Mouse (Mus musculus) adrenal gland, adult 8-10 months (tissue): ENCODE results near the gene Tet3. TPM values are rescaled to one million over a fixed set of nuclear protein-coding genes. Genes with fewer than 3 reads are reported as not detected.

Experiments used
- DNase-seq: peaks from one replicate; pipeline ENCODE4 v3.0.0; 2022
- total RNA-seq, 4 experiments: library from RNA; stranded (reverse); gene quantifications; 2 replicates each; pipeline ENCODE4 v1.2.4; 2022

Gene Tet3
- total RNA-seq, 4 experiments from 2014 or later, result 24.3 to 40.5 (median 35.3) TPM

DNA sequence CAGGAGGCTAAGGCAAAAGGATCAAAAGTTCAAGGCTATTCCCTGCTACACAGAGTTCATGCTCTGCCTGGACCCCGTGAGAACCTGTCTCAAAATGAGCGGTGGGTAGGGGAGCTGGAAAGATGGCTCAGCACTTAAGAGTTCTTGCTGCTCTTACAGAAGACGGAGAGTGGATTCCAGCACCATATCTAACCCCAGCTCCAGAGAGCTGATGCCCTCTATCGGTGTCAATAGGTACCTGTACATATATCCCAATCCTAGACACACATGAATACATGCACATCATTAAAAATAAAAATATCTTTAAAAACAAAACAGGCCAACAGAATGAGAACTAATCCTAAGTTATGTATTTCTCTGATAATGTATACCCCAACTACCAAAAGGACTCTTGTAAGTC lies 19.3 kb upstream of the Tet3 start:
- DNase-seq, result no peak

DNA sequence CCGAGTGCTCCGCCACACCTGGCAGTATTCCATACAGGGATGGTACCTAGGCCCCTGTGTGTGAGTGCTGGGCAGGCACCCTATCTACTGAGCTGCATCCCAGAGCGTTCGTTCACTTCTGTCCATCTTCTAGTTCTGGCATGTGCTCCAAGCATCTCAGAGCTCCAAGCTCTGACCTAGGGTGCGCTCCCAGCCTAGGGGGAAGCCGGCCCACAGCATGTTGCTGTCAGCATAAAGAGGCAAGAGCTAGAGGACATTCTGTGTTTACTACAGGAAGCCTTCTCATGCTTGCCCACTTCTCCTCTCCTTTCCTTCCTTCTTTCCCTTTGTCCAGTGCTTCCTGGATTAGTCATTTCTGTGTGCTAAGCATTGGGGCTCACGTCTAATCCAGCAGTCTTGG lies 16.5 kb upstream of the Tet3 start:
- no peak for DNase-seq

DNA sequence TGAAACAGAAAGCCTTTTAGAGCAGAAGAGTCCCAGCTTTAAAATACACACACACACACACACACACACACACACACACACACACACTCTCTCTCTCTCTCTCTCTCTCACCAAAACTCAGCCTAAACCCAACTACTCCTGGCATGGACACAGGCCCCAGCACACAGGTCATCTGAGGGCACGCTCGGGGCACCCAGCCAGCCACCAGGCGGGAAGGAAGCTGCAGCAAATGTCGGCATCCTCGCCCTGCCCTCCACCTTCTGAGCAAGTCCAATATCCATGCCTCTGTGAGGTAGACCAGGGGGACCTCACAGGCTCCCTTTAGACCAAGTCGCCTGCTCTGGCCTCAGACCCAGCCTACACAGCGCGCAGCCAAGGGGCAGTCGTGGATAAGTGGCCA lies 14.4 kb upstream of the Tet3 start:
- DNase-seq, result peak; percentile 37

DNA sequence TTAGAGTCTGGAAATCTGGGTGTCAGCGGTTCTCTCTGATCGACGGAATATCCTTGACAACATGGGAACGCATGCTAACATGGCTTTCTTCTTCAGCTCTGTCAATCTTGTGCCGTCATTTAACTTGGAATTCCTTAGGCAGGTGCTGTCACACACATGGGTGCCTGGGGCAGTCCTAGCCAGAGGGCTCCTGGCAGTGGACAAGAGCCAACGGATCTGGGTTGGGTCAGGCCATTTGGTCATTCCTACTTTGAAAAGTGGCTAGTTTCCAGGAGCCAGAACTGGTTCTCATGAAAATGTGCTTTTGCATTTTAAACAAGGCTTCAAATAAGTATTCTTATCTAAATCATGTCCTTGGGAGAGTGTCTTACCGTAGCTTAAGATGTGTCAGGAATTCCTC lies 12.9 kb upstream of the Tet3 start:
- DNase-seq, result no peak

DNA sequence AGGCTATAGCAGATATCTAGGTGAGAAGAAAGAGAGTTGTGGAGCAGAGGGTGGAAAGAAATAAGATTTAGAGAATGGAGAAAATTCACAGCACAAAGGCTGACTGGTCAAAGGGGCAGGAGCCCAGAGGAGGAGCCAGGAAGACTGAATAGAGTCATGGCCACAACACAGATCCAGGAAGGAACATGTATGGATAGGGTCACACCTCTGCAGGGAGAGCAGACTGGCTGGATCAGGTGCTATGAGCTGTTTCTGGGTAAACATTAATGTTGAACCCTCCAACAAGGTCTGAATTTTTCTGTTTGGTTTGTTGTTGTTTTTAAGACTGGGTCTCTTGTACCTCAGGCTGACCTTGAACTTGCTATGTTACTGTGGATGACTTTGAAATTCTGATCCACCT lies 5.1 kb upstream of the Tet3 start:
- no peak for DNase-seq

DNA sequence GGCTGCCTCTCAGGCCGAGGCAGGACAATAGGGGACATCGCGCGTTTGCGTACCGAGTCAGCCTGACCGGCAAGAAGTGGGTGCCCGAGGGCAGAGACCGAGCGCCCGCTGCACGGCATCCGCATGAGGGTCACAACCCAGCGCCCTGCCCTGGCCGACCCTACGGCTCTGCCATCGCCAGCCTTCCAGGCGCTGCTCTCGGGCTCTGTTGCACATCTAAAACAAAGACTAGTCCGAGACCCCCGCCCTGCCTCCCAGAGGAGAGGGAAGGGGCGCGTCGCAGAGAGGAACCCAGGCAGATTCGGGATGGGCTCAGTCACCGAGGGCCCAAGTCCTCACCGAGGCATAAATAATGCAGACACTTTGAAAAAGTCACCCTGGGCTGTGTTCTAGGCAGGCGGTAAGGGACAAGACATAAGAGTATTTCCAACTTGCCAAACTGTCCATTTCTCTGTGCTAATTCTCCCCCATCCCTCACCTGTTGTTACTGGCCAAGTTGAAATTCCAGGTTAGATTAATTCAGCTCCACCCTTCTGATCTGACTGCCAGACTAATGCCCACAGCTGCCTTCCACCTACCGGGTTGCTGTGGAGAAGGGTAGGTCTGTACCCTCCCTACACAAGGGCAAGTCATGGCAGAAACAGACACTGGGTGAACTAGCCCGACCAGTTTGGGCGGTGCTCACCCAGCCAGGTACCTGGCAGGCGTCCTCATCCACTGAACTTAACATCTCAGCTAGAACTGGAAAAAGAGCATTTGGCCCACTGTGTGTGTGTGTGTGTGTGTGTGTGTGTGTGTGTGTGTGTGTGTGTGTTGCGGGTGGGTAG lies 1.7 kb downstream of the Tet3 start:
- no peak for DNase-seq

DNA sequence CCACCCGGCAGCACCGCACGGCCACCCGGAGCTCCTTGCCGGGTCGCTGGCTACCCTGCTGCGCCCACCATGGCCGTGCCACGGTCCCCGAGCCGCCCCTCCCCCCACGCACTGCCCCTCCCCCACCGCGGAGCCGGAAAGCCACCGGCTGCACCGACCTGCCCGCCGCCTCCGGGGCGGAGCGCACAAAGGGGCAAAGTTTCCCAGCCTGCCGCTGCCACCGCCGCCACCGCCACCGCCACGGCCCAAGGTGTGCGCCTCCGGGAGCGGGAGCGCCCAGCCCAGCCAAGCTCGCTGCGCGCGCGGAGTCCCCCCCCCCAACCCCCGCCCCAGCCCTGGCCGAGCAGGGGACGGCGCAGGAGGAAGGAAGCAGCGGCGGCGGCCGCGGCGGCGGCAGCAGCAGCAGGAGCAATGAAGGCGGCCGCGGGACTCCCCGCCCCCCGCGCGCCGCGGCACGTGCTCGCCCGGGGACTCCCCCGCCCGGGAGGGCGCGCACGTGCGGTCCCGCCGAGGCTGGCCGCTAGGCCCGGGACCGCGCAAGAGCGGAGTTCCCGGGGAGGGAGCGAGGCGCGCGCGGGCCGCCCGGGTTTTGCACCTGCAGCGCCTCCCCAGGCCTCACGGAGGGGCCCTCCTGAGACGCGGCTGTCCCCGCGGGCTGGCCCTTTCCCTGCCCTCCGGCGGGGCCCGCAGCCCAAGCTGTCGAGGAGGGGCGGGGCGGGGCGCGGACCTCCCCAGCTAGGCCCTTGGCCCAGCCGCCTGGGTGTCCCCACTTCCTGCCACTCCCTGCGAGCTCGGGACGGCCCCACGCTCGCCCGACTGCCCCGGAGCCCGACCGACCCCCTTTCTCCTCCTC lies 2.5 kb downstream of the Tet3 start:
- peak; percentile 66 for DNase-seq

DNA sequence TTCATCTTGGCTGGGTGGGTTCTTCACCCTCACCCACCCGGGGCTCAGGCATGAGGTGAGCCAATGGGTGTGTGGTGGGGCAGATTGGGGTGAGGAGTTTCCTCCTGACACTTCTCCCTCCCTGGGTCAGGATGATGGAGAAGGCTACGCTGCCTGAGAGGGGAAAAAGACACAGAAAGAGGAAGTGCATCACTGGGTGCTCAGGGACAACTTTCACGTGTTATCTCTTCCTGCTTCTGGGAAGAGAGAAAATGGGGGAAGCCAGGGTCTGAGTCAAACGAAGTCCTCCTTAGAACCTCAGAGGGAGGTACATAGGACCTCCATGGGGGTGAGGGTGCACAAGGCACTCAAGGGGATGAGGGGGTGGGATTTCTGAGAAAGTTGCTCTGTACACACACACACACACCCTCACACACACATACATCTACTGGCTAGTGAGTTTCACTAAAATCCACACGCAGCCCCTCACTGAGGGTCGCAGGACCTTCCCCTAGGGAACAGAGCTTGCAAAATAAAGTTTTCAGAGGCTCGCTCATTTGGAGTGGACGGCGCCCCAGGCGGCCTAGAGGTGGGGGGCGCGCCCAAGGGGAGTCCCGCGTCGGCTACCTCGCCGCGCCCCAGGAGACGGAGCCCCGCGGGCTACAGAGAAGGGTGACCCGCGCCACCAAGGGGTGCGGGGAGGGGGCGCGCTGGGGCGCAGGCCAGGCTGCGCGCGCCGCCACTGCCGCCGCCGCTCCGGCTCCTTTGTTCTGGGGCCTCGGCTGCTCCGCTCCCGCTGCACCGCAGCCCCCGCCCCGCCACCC lies 3.4 kb downstream of the Tet3 start:
- DNase-seq, result no peak

DNA sequence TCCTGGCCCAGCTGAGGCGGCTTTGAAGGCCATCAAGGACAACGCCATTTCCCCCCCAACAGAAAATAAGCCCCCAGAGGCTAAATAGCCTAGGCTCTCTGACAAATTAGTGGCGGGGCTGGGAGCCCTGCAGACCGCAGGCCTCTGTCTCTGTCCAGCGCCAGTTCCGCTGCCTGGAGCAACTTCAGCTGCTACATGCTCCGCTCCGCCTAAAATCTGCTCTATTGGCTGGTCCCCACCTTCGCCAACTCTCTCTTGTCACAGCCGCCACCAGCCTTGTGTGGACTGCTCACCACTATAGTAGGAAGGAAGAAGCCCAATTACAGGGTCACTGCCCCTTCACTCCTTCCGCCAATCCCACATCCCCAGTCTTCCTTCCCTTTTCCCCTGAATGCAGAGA lies 5.2 kb downstream of the Tet3 start:
- no peak for DNase-seq

DNA sequence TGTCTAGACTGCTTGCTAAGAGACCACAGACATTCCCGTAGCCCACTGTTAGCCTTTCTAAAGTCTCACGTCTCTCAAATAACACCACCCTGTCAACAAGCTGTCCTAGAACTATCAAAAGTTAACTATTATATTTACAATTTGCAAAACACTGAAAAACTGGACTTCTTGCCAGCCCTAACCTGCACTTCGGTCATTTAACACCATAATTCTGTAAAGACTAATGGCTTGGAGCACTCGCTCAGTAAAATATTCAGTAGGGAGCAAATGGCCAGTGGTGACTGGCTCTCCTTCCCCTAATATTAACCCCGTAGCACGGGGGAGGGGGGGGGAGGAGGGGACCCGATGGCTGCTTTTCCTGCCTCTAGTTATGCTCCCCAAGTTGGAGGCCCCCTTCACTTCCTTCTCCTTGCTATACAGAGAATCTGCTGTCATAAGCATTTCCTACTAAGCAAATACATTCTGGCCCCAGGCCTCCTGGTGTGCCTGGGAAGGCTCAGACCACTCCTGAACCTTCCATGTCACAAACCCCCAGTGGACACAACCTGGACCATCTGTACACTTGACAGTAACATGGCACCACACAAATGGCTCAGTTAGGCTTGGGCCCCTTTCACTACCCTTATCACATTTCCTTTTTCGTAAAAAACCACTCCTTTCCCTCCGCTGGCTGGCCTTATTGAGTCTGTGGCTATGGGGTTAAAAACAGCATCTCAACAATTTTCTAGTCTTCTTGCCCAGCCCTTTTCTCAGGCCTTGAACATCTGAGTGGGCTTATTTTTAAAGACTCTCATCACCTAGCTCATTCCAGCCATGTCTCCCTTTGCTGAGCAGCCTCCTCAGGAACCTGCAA lies 8.2 kb downstream of the Tet3 start:
- DNase-seq, result no peak

DNA sequence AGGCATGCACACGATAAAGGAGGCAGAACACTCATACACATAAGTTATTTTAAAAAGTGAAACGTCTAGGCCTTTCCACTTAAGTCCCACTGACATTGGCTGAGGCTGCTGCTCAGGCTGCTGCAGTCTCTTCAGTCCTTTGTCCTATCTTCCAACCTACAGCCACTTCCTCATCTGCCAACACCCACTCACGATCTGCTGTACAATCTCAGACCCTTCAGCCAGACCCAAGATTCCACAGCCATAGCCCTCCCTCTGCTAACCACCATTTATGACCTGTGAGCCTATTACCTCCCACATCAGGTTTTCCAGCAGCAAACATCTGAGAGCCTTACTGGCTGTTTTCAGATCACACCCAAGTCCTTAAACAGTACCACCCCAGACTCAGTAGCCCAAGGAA lies 9.4 kb downstream of the Tet3 start:
- DNase-seq, result no peak

DNA sequence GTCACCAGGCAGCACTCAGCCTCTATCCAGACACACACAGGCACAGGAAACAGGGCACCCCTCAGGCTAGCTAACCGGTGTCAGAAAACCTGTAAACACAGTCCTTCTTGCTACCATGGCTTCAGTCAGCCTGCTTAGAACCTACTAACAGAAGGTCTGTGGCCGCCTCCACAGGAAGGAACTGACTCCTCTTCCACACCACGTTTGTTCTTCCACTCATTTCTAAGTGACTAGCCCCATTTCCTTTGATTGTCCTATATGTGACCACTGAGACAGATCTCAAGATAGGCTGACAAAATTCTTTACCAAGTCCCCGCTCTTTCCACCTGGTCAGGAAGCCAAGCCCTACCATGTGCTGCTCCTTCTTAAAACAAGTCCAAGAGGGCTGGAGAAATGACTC lies 10.0 kb downstream of the Tet3 start:
- DNase-seq, result no peak

DNA sequence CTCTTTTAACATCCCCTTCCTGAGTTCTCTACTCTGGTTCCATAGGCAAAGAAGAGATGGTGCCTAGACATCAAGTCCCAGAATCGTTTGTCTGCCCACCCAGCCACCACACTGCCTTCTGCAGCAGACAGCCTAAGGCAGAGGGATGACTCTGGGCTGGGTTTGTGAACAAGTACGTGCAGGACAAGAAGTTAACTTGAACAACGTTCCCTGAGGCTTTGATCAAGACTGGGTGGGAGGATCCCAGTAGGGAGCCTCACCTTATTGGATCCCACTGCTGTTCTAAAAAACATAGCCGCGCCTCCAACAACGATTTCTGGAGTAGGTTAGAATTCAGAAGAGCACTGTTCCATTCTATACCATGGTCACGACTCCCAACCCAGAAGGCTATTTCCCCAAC lies 11.9 kb downstream of the Tet3 start:
- no peak for DNase-seq

DNA sequence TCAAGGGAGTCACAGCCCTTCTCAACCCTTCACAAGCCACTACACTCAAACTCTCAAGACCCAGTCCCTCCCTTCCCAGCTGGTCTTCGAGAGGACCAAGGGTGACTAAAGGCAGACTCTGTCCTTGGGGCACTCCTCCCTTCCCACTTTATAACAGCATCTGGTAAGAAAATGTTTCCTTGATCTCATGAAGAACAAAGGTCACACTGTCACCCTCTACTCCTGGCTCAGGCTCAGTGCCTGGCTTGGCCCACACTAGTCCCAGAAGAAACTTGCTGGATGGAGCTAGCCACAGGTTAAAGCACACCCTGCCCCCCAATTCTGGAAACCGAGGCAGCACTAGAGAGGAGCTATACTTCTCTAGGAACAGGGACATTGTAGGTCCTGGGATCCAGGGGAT lies 13.1 kb downstream of the Tet3 start:
- no peak for DNase-seq

DNA sequence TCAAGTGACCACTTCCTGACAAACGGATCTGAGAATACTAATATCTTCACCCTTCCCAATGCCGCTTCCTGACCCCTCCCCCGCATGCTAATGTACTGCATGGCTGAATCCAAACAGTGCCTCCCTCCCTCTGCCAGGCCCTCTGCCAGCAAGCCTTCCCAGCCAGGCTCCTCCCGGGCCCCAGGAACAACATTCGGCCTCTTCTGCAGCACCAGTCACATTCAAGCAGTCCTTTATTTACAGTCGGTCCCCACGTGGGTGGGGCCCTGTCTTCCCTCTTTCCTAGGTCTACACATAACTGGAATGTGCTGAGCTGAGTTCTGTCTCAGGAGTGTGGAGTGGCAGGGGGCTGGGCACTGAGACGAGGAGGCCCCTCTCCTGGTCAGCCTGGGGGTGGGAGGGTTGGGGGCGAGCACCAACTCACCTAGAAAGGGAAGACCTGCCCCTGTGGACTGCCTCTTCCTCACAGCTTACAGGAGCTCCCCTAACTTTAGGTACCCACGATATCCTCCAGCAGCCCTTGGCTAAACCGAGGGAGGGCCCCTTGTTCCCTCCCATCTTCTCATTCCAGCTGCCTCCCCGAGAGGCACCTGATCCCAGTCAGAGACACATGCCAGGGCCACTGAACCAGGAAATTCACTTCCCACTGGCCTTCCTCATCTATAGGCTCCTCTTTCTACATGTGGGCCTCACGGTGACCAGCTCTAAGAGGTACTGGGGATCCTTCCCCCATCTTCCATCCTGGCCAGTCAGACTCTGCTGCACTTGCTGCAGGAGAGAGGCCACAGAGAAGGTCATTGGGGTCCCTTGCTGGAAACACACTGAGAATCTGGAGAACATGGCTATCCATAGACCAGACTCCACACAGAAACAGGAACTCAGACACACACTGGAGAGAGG lies 15.2 kb downstream of the Tet3 start:
- peak; percentile 72 for DNase-seq

DNA sequence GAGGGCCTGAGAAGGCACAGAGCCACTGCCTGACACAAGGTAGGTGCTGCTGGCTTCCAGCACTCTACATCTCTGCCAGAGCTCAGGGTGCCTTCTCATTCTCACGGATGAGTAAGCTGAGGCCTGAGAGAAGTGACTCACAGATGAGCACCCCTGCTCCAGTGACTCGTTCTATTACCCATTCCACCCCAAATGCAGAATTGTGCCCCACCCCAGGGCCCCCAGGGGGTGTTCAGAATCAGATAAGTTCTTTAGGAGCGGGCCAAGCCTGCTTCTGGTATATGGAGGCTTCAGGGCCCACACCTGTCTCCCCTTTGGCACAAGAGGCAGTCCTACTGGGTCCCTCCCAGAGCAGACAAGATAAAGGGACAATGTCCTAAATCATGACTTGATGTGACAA lies 16.2 kb downstream of the Tet3 start:
- DNase-seq, result peak; percentile 47

DNA sequence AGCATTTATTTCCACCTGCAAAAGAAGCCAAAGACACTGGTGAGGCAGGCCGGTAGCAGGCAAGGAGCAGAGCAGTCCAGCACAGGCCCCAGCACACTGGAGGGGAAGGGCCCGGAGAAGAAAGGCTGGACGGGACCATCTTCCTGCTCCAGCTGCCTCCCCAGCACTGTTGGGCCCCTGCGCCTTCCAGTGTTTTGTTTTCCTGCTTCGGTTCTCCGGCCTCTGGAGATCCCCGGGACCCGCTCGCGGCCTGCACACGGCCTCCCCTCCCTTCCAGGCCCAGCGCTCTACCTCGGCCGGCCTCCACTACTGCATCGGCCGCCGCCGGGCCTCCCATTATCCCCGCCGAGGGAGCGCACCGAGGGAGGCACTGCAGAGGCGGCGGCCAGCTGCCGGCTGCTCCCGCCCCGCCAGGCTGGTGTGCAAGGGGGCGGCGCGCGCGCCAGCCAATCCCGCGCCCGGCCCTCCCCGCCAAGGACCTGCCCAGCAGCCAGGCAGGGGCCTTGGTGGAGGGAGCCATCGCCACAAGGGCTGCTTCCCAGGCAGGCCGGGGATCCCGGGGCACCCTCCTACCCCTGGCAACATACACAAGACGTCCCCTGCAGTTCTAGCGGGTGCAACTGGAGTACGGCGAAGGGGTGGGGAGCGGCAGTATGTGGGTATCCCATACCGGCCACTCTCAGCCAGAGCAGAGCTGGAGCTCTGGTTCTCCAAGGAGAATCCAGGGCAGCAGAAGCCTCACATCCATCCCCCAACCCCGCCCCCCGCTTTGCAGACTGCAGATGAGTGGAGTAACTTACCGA lies 17.4 kb downstream of the Tet3 start:
- DNase-seq, result peak; percentile 88

DNA sequence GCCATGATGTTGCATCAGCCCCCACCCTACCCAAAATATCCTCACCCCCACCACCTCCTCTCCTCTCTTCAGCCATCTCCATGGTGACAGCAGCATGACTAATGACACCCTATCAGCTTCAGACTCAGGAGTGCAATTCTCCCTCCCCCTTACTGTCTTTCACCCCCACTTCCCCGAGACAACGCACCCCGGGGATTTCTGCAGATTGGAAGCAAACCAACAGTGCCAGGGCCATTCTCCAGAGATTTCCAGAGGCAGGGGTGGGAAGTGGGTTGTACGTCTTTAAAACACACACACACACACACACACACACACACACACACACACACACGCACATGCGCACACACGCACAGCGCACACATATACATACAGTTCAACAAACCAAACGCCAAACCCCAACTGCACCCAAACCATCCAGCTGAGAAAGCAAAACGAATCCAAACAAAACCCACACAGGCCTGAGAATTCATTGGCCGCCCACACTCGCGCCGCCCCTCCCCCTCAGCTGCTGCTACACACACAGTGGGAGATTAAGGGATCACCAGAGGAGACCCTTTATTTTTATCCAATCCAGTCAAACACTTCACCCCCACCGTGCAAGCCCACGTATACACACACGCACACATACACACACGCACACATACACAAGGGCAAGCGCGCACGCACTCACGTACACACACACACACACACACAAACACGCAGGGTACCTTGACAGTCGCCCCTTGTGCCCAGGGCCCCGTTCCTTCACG lies 18.2 kb downstream of the Tet3 start:
- peak; percentile 49 for DNase-seq

DNA sequence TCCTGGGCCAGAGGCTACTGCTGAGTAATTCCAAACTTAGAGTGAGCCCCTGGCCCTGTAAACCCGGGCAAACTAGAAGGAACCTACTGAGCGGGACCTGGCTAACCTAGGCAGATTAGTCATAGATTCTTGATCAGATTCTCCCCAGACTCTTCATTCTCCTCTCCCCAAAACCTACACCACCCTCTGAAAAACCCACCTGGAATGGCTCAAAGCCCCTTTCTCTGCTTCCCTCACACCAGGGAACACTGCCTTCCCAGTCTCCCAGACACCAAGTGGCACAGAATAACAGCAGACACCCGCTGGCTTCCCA lies 18.7 kb downstream of the Tet3 start:
- DNase-seq, result no peak

DNA sequence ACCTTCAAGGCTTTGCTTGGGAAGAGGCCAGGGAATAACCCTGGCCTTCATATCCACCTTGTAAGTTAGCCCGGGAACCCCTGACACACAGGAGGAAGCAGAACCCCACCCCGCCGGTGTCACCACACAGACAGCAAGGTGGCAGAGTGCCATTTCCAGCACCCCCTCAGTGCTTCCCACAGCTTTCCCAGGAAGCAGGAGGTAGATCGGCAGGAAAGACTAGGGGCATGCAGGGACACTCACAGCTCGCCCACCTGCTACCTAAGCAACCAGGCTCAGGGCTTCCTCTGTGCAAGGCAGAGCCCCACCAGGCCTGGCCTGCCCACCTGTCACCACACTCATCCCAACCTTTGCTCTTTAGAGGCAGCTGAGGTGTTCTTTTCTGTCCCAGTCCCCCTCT lies 19.1 kb downstream of the Tet3 start:
- DNase-seq, result no peak
